Mouse (Mus musculus): ENCODE results near the gene Usp44. TPM values are rescaled to one million over a fixed set of nuclear protein-coding genes. Genes with fewer than 3 reads are reported as not detected.
A peak's percentile ranks its signal among the peaks of the same experiment; 100 is the strongest.

The Usp44 gene
- polyA plus RNA-seq, 1 experiment, result 1.3 TPM

- Histone ChIP-seq H3K36me3 (ENCODE audit: control insufficient read depth, insufficient read depth, low read length) (peaks cover 32% of the 10 kb centered on the region), H3K4me1 (replicated peaks; ENCODE audit: control insufficient read depth, insufficient read depth, low read length) (0 out of 2 replicates have a peak, but pooled peaks cover 2% of the 10 kb centered on the region), H3K27me3 (ENCODE audit: control insufficient read depth, insufficient read depth, low read length) (no peaks in the 10 kb centered on the region), H3K27ac (ENCODE audit: control insufficient read depth, insufficient read depth, low read length) (no peak overlapping the region), H3K4me3 (ENCODE audit: control insufficient read depth, insufficient read depth, low read length) (no peak overlapping the region)
- TF ChIP-seq CTCF (IDR thresholded peaks at IDR 0.05; ENCODE audit: borderline replicate concordance, control insufficient read depth, extremely low read depth, insufficient read depth, low read length, poor library complexity), result no peak
- no peak for TF ChIP-seq POLR2A (IDR thresholded peaks at IDR 0.05; ENCODE audit: control insufficient read depth, extremely low read depth, insufficient read depth, low read length, poor library complexity)
- no peak for DNase-seq
Measured at GRCm38 (mm10) chr10:93881918-93882317, 50.6 kb downstream of the Usp44 start.

- no peak for TF ChIP-seq POLR2A (IDR thresholded peaks at IDR 0.05; ENCODE audit: control insufficient read depth, extremely low read depth, insufficient read depth, low read length, poor library complexity)
- TF ChIP-seq CTCF (IDR thresholded peaks at IDR 0.05; ENCODE audit: borderline replicate concordance, control insufficient read depth, extremely low read depth, insufficient read depth, low read length, poor library complexity), result no peak
- 76% methylated on average over 8 of the region's 8 CpGs for WGBS
- Histone ChIP-seq H3K4me1 (replicated peaks; ENCODE audit: control insufficient read depth, insufficient read depth, low read length) (peaks cover 2% of the 10 kb centered on the region; the same call in 1 of the 2 replicates), H3K4me3 (ENCODE audit: control insufficient read depth, insufficient read depth, low read length) (no peak overlapping the region), H3K27me3 (ENCODE audit: control insufficient read depth, insufficient read depth, low read length) (no peaks in the 10 kb centered on the region), H3K27ac (ENCODE audit: control insufficient read depth, insufficient read depth, low read length) (no peak overlapping the region), H3K36me3 (ENCODE audit: control insufficient read depth, insufficient read depth, low read length) (peaks cover 32% of the 10 kb centered on the region)
- DNase-seq, result no peak
Measured at GRCm38 (mm10) chr10:93882738-93883364, 51.5 kb downstream of the Usp44 start.

DNA sequence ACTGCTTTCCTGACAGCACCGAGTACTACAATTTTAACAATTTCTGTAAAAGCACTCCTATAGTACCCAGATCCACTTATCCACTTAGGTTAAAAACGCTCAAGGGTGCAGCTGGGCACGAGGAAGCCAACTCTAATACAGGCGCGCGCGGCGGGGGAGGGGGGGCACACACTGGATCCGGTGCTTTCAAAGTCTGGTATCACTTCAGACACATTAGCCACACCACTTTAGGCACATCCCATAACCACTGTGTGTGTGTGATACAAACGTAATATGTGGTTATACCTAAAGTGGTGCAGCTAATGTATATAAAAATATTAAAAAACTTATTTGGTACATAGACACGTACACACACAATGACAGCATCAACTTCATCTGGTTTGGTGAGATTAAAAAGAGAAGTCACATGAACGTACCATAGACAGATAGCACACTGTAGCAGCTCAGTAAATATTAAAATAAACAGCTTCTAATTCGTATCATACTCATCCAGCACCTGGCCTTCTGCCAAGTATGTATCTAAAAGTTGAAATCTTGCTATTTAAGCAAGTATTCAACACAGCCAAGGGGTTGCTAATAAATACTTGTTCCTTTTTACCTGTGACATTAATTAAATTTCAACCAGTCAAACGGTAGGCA is 54.6 kb downstream of the Usp44 start:
- WGBS, result 89% methylated on average over 14 of the region's 14 CpGs
- peaks cover 5% of the 10 kb centered on the region for H3K4me1 ChIP-seq (replicated peaks; ENCODE audit: control insufficient read depth, insufficient read depth, low read length)
- no peaks in the 10 kb centered on the region for H3K27me3 ChIP-seq (ENCODE audit: control insufficient read depth, insufficient read depth, low read length)
- no peak for TF ChIP-seq POLR2A (IDR thresholded peaks at IDR 0.05; ENCODE audit: control insufficient read depth, extremely low read depth, insufficient read depth, low read length, poor library complexity)
- TF ChIP-seq CTCF (IDR thresholded peaks at IDR 0.05; ENCODE audit: borderline replicate concordance, control insufficient read depth, extremely low read depth, insufficient read depth, low read length, poor library complexity), result no peak
- no peak overlapping the region for H3K27ac ChIP-seq (ENCODE audit: control insufficient read depth, insufficient read depth, low read length)
- H3K4me3 ChIP-seq (ENCODE audit: control insufficient read depth, insufficient read depth, low read length), result no peak overlapping the region
- peaks cover 14% of the 10 kb centered on the region for H3K36me3 ChIP-seq (ENCODE audit: control insufficient read depth, insufficient read depth, low read length)
- no peak for DNase-seq

DNA sequence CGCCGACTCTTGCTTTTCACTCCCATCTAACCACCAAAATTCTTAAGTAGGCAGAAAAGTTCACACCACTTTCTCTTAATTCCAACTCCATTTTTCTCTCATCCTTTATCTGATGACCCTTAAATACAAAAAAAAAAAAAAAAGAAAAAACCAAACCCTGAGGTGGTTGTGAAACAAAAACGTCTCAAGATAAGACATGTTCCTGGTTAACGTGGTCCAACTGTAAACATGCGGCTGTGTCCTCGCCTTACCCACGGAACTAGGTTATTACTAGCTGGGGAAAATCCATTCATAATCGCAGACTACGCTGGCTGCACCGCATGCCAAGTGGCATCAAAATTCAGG is 57.2 kb downstream of the Usp44 start:
- H3K4me3 ChIP-seq (ENCODE audit: control insufficient read depth, insufficient read depth, low read length), result peak overlapping the region; percentile 91
- TF ChIP-seq CTCF (IDR thresholded peaks at IDR 0.05; ENCODE audit: borderline replicate concordance, control insufficient read depth, extremely low read depth, insufficient read depth, low read length, poor library complexity) (no peak), POLR2A (IDR thresholded peaks at IDR 0.05; ENCODE audit: control insufficient read depth, extremely low read depth, insufficient read depth, low read length, poor library complexity) (no peak)
- peaks cover 14% of the 10 kb centered on the region for H3K36me3 ChIP-seq (ENCODE audit: control insufficient read depth, insufficient read depth, low read length)
- peaks cover 3% of the 10 kb centered on the region for H3K4me1 ChIP-seq (replicated peaks; ENCODE audit: control insufficient read depth, insufficient read depth, low read length)
- whole genome bisulfite sequencing, result 7% methylated on average over 10 of the region's 10 CpGs
- no peak for DNase-seq
- no peak overlapping the region; the same call in 1 of the 2 replicates for H3K27ac ChIP-seq (ENCODE audit: control insufficient read depth, insufficient read depth, low read length)
- H3K27me3 ChIP-seq (ENCODE audit: control insufficient read depth, insufficient read depth, low read length), result no peaks in the 10 kb centered on the region

DNA sequence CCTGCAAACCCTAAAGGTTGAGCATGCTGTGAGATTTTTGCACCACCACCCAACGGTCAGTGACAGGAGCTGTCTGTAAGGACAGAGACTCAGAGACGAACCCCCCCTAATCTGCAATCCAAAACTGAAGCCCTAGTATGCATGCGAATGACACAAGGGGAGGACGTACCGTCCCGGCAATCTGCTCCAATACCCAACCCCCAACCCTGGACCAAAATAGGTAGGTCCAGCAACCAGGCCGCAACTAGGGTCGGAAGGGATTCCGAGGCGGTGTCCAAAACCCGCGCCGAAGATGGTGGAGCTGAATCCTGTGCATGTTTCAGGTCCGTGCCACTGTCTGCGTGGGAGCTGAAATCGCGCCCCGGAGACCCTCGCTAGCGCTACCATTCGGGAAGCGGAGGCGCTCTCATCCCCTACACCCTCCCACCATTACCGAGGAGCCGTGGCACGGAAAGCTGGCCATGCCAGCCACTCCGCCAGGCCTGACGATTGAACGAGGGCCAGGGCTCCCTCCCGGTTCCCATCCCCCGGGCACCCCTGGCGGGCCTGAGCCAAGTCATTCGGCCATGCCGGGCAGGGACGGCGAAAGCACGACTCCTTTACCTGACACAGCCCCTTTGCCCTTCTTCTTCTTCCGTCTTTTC is 57.7 kb downstream of the Usp44 start:
- WGBS, result under 1% methylated on average over 38 of the region's 38 CpGs
- H3K36me3 ChIP-seq (ENCODE audit: control insufficient read depth, insufficient read depth, low read length), result peaks cover 14% of the 10 kb centered on the region
- no peaks in the 10 kb centered on the region for H3K27me3 ChIP-seq (ENCODE audit: control insufficient read depth, insufficient read depth, low read length)
- peak; percentile 58 for DNase-seq
- H3K4me3 ChIP-seq (ENCODE audit: control insufficient read depth, insufficient read depth, low read length), result peak overlapping the region; percentile 91
- peak overlapping the region; percentile 25; the same call in 1 of the 2 replicates for H3K27ac ChIP-seq (ENCODE audit: control insufficient read depth, insufficient read depth, low read length)
- peaks cover 3% of the 10 kb centered on the region for H3K4me1 ChIP-seq (replicated peaks; ENCODE audit: control insufficient read depth, insufficient read depth, low read length)
- no peak for TF ChIP-seq CTCF (IDR thresholded peaks at IDR 0.05; ENCODE audit: borderline replicate concordance, control insufficient read depth, extremely low read depth, insufficient read depth, low read length, poor library complexity)
- TF ChIP-seq POLR2A (IDR thresholded peaks at IDR 0.05; ENCODE audit: control insufficient read depth, extremely low read depth, insufficient read depth, low read length, poor library complexity), result no peak

- TF ChIP-seq POLR2A (IDR thresholded peaks at IDR 0.05; ENCODE audit: control insufficient read depth, extremely low read depth, insufficient read depth, low read length, poor library complexity) (peak; percentile 89), CTCF (IDR thresholded peaks at IDR 0.05; ENCODE audit: borderline replicate concordance, control insufficient read depth, extremely low read depth, insufficient read depth, low read length, poor library complexity) (peak; percentile 14; the same call in 1 of the 2 replicates)
- peak overlapping the region; percentile 91 for H3K4me3 ChIP-seq (ENCODE audit: control insufficient read depth, insufficient read depth, low read length)
- peak overlapping the region; percentile 25; the same call in 1 of the 2 replicates for H3K27ac ChIP-seq (ENCODE audit: control insufficient read depth, insufficient read depth, low read length)
- H3K4me1 ChIP-seq (replicated peaks; ENCODE audit: control insufficient read depth, insufficient read depth, low read length), result peaks cover 3% of the 10 kb centered on the region
- under 1% methylated on average over 30 of the region's 30 CpGs for WGBS
- no peaks in the 10 kb centered on the region for H3K27me3 ChIP-seq (ENCODE audit: control insufficient read depth, insufficient read depth, low read length)
- H3K36me3 ChIP-seq (ENCODE audit: control insufficient read depth, insufficient read depth, low read length), result peaks cover 14% of the 10 kb centered on the region
- DNase-seq, result peak; percentile 91
Measured at GRCm38 (mm10) chr10:93889579-93889950, 58.2 kb downstream of the Usp44 start.

Data from thymus, adult 2 months (tissue).